Mouse (Mus musculus): ENCODE data around the gene March6.

DNA sequence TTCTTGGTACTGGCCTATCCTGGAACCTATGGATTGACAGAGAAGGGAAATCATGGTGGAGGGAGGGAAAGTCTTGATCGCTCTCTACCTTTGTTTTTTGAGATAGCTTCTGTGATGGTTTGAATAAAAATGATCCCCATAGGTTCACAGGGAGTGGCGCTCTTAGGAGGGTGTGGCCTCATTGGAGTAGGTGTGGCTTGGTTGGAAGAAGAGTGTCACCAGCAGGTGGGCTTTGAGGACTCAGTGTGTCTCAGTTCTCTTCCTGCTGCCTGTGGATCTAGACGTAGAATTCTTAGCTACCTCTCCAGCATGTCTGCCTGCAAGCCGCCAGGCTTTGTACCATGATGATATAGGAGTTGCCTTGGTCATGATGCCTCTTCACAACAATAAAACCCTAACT is 31.1 kb upstream of the March6 start:
- no peak for TF ChIP-seq POLR2A (IDR thresholded peaks at IDR 0.05; ENCODE audit: control insufficient read depth, low read depth, low read length)
- TF ChIP-seq CTCF (IDR thresholded peaks at IDR 0.05; ENCODE audit: control insufficient read depth, insufficient read depth, insufficient replicate concordance, low read depth, low read length) = no peak

All from testis, adult 2 months (tissue).